Mouse (Mus musculus): ENCODE data around the gene Dnlz.

- no peak for TF ChIP-seq EP300 (IDR thresholded peaks at IDR 0.05; ENCODE audit: insufficient read depth, low read depth, low read length)
- TF ChIP-seq POLR2A (IDR thresholded peaks at IDR 0.05; ENCODE audit: insufficient read depth, low read depth, low read length): no peak
- TF ChIP-seq CTCF (IDR thresholded peaks at IDR 0.05): no peak
Observed at GRCm38 (mm10) chr2:26362991-26363390, 11.1 kb upstream of the Dnlz start.

Data from heart, adult 2 months (tissue).